Mouse (Mus musculus) cerebellum, postnatal 36 days (tissue): ENCODE measurements at regions not wholly inside any gene's neighbourhood (a gene's known extent, or its start where the extent isn't known, plus 50 kb on each side); places are given as distances from the start of the nearest gene placed in this dataset.
"Not testable (repeated sequence)": the region's sequence is repeated elsewhere in the genome, so short reads cannot be mapped to it uniquely, and the experiment has no call there.

Experiments
- DNase-seq, 2 experiments: peaks; one replicate each; pipeline ENCODE4 v3.0.0; 2021 to 2022; ENCODE audit warnings: mixed read lengths in 2 of 2

DNA sequence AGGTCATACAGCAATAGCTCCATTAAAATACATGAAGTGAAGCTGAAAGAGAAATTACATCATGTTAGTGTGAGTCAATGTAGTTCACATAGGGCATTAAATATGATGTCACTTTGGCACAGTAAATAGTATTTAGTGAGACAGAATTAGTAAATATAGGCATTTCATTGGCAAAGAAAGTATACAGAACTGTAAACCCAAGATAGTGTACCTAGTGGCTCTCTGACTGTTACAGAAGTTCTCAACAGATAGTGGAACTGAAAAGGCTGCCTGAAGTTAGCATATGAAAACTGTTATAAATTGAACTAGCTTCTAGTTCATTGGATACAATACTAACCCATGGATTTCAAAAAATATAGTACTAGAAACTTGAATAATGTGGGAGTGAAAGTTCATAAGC is 1642.1 kb upstream of the Cdh6 start:
- no peak for DNase-seq

DNA sequence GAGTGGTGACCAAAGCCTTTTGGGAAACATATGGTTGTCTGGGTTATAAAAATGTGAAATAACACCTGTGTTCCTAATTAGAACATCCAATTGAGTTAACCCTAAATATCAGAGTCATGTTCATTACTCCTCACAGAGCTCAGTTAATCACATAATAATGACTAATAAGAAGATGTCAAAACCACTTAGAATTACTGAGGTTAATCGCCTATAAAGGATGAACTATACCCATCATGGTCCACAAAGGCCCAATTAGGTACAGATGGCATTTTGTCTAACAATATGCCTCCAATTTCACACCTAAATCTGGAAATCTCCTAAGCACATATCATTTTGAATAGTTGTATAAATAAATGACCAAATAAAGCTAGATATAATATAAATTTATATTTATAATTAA is 1633.4 kb upstream of the Cdh6 start:
- DNase-seq = no peak

DNA sequence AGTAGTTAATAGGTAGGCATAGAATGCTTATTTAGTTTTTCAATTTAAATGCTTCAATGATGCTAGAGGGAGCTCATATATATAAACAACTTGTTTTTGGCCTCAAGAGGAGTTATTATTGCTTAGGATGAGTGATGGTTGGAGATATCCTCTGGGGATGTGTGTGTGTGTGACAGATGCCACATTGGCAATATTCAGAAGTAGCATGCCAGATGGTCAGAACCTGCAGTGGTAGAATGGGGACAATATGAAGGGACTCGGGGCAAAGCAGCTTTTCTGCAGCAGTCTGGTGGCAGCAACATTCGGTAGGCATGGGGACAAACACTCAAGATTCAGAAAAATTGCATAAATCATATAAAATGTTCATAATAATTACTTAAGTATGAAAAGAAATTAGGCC is 1621.7 kb upstream of the Cdh6 start:
- DNase-seq = no peak

DNA sequence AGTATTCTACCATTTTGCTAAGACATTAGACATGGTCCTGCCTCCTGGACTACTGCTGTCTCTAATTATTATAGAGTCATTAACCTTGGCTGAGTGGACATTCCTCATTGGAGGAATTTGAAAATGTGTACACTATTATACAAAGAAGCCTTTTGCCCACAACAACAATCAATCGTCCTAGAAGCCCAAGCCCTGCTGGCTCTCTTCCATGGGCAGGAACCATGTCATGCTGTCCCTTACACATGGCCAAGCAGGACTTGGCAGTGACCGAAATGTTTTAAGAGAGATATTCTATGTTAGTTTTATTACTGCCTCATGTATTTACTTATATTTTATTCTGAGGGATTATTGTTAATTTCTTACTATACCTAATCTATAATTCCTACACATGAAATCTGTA is 1607.3 kb upstream of the Cdh6 start:
- DNase-seq = no peak

DNA sequence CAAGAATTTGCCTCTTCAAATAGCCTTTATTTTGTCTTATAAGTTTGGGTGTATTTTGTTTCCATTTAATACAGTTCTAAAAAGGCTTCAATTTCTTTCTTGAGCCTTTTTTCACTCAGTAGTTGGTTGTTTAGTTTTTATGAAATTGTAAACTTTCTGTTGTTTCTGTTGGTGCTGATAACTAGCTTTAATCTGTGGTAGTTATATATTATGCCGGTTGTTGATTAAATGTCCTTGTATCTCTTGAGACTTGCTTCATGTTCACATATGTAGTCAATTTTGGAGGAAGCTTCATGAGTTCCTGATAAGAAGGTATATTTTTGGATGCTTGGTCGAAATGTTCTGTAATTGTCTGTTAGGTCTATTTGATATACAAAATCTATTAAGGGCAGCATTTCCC is 1568.3 kb upstream of the Cdh6 start:
- no peak for DNase-seq

DNA sequence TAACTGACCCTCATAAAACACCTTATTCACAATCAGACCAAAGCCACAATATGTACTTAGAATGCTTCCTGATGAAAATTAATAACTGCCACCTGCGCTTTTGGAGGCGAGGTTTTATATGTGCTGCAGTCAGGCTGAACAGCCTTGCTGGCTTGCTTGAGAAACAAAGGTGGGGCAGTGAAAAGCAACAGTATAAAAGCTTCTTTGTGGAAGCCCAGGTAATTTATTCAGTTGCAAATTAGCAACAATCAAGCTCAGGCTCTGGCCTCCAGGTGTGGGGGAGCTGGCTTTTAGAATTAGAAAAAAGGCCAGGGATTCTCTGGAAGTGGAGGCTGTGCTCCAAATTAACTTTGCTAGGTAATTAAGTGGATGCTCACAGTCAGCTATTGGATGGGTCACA is 1524.5 kb upstream of the Cdh6 start:
- DNase-seq = not testable (repeated sequence)

DNA sequence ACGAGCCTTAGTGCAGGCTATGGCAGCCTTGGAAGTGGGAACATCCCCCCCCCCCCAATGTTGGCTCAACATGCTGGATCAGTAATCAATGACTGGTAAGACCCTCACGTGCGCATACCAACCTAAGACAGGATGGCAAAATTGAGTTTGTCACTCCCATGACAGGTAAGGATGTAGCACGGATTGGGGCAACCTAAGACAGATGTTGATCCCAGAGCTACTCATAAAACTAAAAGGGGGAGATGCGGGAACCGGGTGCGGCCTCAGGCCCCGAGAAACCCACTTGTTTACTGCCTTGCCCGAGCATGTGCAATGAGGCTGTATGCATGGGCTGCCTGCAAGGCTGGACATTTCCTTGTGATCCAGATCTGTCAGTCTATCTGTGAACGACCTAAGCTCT is 1523.0 kb upstream of the Cdh6 start:
- no peak for DNase-seq

DNA sequence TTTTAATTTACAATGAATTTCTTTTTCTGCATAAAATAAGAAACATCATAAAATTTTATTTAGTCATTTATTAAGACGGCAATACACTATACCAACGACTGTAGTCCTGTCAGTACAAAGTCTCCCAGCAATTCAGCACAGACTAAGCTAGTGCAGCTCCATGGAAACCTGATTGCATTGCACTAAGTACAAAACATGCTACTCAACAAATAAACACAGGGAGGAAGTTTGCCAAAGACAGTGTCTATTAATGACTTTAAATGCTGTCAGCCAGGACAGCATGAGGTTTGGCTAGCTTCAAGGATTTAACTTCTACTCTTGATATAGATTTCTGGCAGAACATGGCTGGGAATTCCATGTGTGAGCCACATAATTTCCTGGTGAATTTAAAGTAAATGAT is 1515.7 kb upstream of the Cdh6 start:
- no peak for DNase-seq

DNA sequence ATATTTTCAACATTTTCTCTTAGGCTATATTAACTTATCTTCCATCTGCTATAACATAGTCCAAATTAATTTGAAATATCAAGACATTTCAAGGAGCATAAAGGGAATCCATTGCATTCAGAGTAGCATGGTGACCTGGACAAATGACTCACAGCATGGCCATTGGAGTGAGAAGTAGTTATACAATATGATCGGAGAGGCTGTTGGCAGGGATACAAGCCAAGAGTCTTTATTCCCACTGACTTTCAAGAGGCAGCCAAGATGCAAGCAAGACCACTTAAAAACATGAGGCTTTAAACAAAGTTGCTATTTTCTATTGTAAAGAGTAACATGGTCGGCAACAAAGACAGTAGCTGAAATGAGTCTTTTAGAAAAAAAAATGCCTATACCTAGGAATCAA is 1468.8 kb upstream of the Cdh6 start:
- no peak for DNase-seq

DNA sequence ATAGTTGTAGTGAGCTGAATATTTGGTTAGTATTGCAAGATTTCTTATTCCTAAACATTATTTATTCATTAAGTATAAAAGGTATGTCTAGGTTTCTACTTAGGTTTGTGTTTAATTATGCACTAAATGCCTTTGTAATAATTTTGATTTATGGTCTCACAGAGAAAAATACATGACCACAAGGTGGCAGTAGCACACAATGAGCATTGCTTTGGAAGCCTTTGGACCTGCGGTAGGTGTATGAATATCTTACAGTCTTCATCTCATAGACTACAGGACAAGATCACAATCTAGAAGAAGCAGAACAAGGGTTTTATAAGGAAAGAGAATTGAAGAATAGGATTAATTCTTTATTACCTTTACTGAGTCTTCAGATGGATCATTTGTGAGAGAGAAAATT is 1455.0 kb upstream of the Cdh6 start:
- peak; percentile 3 to 6 for DNase-seq

DNA sequence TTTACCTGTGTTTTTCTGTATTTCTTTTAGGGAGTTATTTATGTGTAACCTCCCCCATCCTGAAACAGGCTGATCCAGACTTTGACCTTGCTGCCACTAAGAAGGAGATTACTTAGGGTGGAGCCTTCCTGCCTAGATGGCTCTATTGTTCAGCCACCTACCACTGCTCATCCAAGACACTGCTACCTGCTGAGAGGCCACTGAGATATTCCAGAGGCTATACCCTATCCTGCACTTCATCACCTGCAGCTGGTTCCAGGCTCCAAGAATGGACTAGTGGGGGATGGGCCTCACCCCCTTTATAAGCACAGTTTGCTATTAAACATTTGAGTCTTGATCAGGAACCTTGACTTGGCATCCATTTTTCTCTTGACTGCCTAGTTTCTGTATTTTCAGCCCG is 1433.2 kb upstream of the Cdh6 start:
- DNase-seq = no peak
